Mouse (Mus musculus) embryonic facial prominence, embryonic 12.5 days (tissue): ENCODE measurements around the gene Kcnj1. TPM values are rescaled to one million over a fixed set of nuclear protein-coding genes. Genes with fewer than 3 reads are reported as not detected.

ENCODE experiments used
- ATAC-seq: fragments of 200-750 bp; cut with Nextera tagmentation; 2 replicates; pipeline ENCODE4 v1.8.0; 2017; ENCODE audit not compliant: insufficient number of reproducible peaks, insufficient read depth, low FRiP score, low TSS enrichment
- H3K27ac ChIP-seq: fragments of 300-500 bp; sonication (generic); 2 replicates; pipeline ENCODE4 v1.5.1; 2016; ENCODE audit warnings: mild to moderate bottlenecking
- H3K27me3 ChIP-seq: fragments of 300-500 bp; sonication (generic); 2 replicates; pipeline ENCODE4 v1.6.1; 2016; ENCODE audit warnings: mild to moderate bottlenecking, moderate library complexity
- H3K36me3 ChIP-seq: fragments of 300-500 bp; sonication (generic); 2 replicates; pipeline ENCODE4 v1.6.1; 2016; ENCODE audit warnings: mild to moderate bottlenecking
- H3K4me1 ChIP-seq: fragments of 300-500 bp; sonication (generic); 2 replicates; pipeline ENCODE4 v1.6.1; 2016
- H3K4me2 ChIP-seq: fragments of 300-500 bp; sonication (generic); replicated peaks from 2 replicates; pipeline ENCODE4 v1.6.1; 2016; ENCODE audit warnings: mild to moderate bottlenecking, moderate library complexity
- H3K4me3 ChIP-seq: fragments of 300-500 bp; sonication (generic); 2 replicates; pipeline ENCODE4 v1.5.1; 2016; ENCODE audit warnings: mild to moderate bottlenecking
- H3K9ac ChIP-seq: fragments of 300-500 bp; sonication (generic); 2 replicates; pipeline ENCODE4 v1.6.1; 2016; ENCODE audit warnings: mild to moderate bottlenecking, moderate library complexity
- H3K9me3 ChIP-seq: fragments of 300-500 bp; sonication (generic); 2 replicates; pipeline ENCODE4 v1.6.1; 2016; ENCODE audit warnings: mild to moderate bottlenecking, moderate library complexity
- WGBS: fragments of 180-500 bp; shearing (Covaris S2); methylation state at CpG from one replicate; pipeline ENCODE4 v1.1.7; 2016; 5-methylcytosine and 5-hydroxymethylcytosine counted together
- polyA plus RNA-seq: library from polyadenylated mRNA; unstranded; fragments of >200 nt; fragmentation: Nextera tagmentation; extraction: Ambion mirVana; gene quantifications from 2 replicates; pipeline ENCODE4 v1.2.1, GENCODE M21; 2016

The Kcnj1 gene
- polyA plus RNA-seq, 1 experiment from 2014 or later = not detected

- H3K9ac ChIP-seq = no peak overlapping the region
- H3K27ac ChIP-seq = no peak overlapping the region
- no peaks in the 10 kb centered on the region for H3K27me3 ChIP-seq
- H3K4me1 ChIP-seq = no peaks in the 10 kb centered on the region
- 81% methylated on average over 7 of the region's 7 CpGs for WGBS
- H3K4me3 ChIP-seq = no peak overlapping the region
- peaks cover 54% of the 10 kb centered on the region for H3K36me3 ChIP-seq
- H3K4me2 ChIP-seq = no peak overlapping the region
- ATAC-seq = no peak
- H3K9me3 ChIP-seq = no peaks in the 10 kb centered on the region
Measured at GRCm38 (mm10) chr9:32425321-32425720, 53.0 kb downstream of the Kcnj1 start.

DNA sequence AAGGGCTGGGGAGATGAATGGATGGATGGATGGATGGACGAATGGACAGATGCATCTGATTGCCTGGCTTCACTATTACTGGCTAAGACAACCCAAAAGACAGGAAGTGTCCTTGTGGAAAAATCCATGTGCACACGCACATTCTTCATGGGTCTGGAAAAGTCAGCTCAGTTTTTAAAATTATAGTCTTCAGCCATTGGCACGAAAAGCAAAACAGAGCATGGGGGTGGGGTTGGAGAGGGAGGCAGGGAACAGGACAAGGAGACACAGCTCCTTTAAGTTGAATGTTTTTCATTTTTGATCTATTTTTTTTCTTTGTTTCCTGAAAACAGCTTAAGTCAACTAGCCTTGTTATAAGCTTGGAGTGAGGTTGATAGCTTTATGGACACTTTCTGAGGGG lies 58.8 kb downstream of the Kcnj1 start:
- peaks cover 34% of the 10 kb centered on the region for H3K36me3 ChIP-seq
- H3K4me3 ChIP-seq = no peak overlapping the region
- no peaks in the 10 kb centered on the region for H3K9me3 ChIP-seq
- no peak for ATAC-seq
- no peak overlapping the region for H3K27ac ChIP-seq
- no peaks in the 10 kb centered on the region; the same call in 1 of the 2 replicates for H3K4me1 ChIP-seq
- H3K27me3 ChIP-seq = no peaks in the 10 kb centered on the region
- 85% methylated on average over 3 of the region's 3 CpGs for WGBS
- no peak overlapping the region for H3K4me2 ChIP-seq
- no peak overlapping the region for H3K9ac ChIP-seq

DNA sequence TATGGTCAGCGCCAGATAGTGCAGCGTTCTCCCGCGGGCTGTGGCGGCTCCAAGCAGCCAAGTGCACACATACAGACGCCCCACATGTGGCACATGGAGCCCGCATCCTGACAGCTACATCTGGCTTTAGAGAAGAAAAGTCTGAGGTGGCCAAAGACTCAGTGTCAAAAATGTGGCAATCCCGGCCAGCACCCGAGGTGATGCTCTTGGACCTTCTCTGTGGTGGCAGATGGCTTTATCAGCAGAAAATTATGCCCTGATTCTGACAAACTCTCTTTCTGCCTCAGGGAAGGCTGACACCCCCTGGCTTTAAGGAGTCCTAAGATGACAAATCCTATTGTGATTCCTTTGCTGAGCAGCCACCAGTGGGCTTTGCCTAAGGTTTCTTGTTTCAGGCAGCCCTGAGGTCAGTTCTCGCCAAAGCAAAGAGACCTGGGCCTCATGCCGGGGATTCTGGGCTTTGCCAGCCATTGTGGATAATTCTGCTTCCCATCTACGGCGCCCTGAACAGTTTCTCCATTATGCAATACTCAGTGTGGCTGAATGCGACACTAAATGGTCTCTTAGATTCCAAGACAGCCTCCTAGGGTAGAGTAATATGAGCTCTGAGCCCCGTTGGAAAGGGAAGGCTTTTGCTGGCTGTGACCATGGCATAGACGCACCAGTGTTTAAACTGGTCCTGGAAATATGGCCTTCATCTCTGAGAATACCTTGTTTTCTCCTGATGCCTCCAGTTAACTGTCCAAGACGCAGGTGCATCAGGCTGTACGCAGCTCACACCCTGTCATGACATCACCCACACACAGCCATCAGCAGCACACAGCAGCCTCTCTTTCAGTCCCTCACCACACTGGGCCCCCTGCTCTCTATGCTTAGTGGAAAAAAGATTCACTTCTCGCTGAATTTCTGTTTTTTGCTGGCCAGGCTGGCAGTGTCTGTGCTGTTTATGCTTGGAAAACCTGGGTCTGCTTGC lies 62.2 kb downstream of the Kcnj1 start:
- H3K27ac ChIP-seq = peak overlapping the region; percentile 79

DNA sequence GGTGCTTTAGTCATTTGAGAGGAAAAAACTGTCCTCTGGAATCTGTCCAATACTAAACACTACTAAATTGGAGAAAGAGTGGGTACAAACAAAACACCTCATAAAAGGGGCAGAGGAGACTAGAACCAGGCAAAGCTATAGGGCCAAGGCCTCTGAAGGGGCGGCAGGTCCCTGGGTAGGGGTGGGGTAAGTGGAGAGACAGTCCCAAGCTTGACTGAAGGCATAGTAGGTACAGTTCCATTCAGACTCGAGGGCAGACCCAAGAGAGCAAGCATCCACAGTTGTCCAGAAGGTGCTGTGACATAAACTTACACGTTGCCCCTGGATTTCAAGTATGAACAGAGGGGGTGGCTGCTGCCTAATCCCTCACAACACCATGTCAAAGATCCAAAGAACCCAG lies 70.8 kb downstream of the Kcnj1 start:
- Histone ChIP-seq H3K4me3 (no peak overlapping the region), H3K4me1 (peaks cover 23% of the 10 kb centered on the region), H3K9me3 (no peaks in the 10 kb centered on the region), H3K4me2 (no peak overlapping the region), H3K36me3 (peaks cover 14% of the 10 kb centered on the region), H3K27me3 (no peaks in the 10 kb centered on the region), H3K27ac (peak overlapping the region; percentile 89), H3K9ac (no peak overlapping the region)
- WGBS = 67% methylated on average over 3 of the region's 3 CpGs
- no peak for ATAC-seq

More for the DNA sequence above, 62.2 kb downstream of the Kcnj1 start:
- 61% methylated on average over 19 of the region's 19 CpGs for WGBS
- Histone ChIP-seq H3K4me1 (no peaks in the 10 kb centered on the region; the same call in 1 of the 2 replicates), H3K27me3 (no peaks in the 10 kb centered on the region), H3K9ac (no peak overlapping the region), H3K4me2 (no peak overlapping the region), H3K4me3 (no peak overlapping the region), H3K9me3 (no peaks in the 10 kb centered on the region), H3K36me3 (0 out of 2 replicates have a peak, but pooled peaks cover 20% of the 10 kb centered on the region)
- ATAC-seq = no peak

DNA sequence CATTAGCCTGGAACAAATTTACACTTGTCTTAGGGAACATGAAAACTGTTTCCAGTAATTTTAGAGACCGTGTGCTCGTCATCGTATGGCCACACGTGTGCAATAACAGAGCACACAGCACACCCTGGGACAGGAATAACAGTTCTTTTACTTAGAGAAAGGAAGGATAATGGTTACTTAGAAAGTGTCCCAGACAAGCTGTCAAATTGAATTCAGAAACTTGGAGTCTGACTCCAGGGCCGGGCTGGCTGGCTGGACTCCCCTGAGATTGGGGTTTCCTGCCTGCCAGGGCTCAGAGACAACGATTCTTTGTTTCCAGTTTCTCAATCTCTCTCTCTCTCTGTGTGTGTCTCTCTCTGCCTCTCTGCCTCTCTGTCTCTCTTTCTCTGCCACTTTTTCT lies 71.5 kb downstream of the Kcnj1 start:
- Histone ChIP-seq H3K4me2 (no peak overlapping the region), H3K27me3 (no peaks in the 10 kb centered on the region), H3K36me3 (peaks cover 19% of the 10 kb centered on the region), H3K9me3 (no peaks in the 10 kb centered on the region), H3K4me1 (peaks cover 23% of the 10 kb centered on the region), H3K4me3 (no peak overlapping the region), H3K27ac (peak overlapping the region; percentile 89), H3K9ac (no peak overlapping the region)
- whole genome bisulfite sequencing = 16% methylated on average over 6 of the region's 6 CpGs
- ATAC-seq = peak; percentile 66

GRCm38 (mm10) chr9:32444453-32445201 lies 72.3 kb downstream of the Kcnj1 start:
- H3K4me1 ChIP-seq = peaks cover 23% of the 10 kb centered on the region
- peak overlapping the region; percentile 90 for H3K27ac ChIP-seq
- ATAC-seq = peak; percentile 52; the same call in 1 of the 2 replicates
- no peak overlapping the region for H3K4me2 ChIP-seq
- H3K4me3 ChIP-seq = no peak overlapping the region
- H3K27me3 ChIP-seq = no peaks in the 10 kb centered on the region
- H3K9me3 ChIP-seq = no peaks in the 10 kb centered on the region
- 53% methylated on average over 6 of the region's 6 CpGs for WGBS
- peaks cover 25% of the 10 kb centered on the region for H3K36me3 ChIP-seq
- no peak overlapping the region for H3K9ac ChIP-seq

DNA sequence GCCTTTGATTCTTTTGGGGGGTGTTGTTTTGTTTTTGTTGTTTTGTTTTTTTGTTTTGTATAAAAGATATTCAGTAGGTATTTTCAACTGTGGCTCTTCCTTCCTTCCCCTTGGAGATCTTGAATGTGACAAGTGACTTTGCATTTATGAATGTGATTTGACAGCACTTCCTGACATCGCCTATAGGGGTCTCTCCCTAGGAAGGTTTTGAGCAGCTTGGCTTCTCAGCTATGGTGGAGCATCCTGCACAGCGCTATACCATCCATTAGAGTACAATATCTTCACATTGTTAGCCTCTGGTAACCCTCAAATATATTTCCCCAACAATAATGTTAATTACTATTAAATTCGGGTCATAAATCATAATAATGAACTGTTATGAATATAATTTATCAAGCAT lies 73.5 kb downstream of the Kcnj1 start:
- peaks cover 27% of the 10 kb centered on the region for H3K36me3 ChIP-seq
- 60% methylated on average over 3 of the region's 3 CpGs for WGBS

DNA sequence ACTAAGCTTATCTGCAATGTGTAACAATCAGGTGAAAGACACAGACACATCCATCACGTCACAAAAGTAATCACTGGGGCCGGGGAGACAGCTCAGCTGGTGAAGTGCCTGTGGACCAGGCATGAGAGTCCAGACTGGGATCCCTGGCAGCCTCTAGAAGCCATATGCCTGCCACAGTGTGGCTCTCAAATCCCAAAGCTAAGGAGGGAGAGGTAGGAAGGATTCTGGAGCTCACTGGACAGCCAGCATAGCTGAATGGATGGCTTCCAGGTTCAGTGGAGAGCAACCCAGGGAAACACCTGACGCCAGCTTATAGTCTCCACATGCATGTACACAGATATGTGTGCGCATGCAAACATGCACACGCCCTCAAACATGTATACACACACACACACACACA lies 76.5 kb downstream of the Kcnj1 start:
- 83% methylated on average over 5 of the region's 5 CpGs for WGBS
- ATAC-seq = no peak
- H3K4me3 ChIP-seq = no peak overlapping the region
- no peaks in the 10 kb centered on the region for H3K27me3 ChIP-seq
- H3K9me3 ChIP-seq = no peaks in the 10 kb centered on the region
- no peak overlapping the region for H3K4me2 ChIP-seq
- H3K36me3 ChIP-seq = peaks cover 20% of the 10 kb centered on the region
- no peak overlapping the region for H3K27ac ChIP-seq
- no peak overlapping the region for H3K9ac ChIP-seq
- peaks cover 24% of the 10 kb centered on the region for H3K4me1 ChIP-seq

More for the DNA sequence above, 73.5 kb downstream of the Kcnj1 start:
- H3K4me3 ChIP-seq = no peak overlapping the region
- no peak overlapping the region for H3K27ac ChIP-seq
- no peaks in the 10 kb centered on the region for H3K27me3 ChIP-seq
- H3K9ac ChIP-seq = no peak overlapping the region
- H3K4me2 ChIP-seq = no peak overlapping the region
- H3K4me1 ChIP-seq = peaks cover 23% of the 10 kb centered on the region
- no peak for ATAC-seq
- H3K9me3 ChIP-seq = no peaks in the 10 kb centered on the region

Other genes with a start within 250 kb of the Kcnj1 start
- gene Kcnj5, start 28.1 kb upstream of the Kcnj1 start, polyA plus RNA-seq = 0.33 and 0.36 TPM in 2 replicates
- gene Fli1, start 170.4 kb downstream of the Kcnj1 start, polyA plus RNA-seq = 39.2 and 40.9 TPM in 2 replicates